Mouse (Mus musculus) testis, adult 10 weeks (tissue): ENCODE data around the gene Sva. TPM values are rescaled to one million over a fixed set of nuclear protein-coding genes. Genes with fewer than 3 reads are reported as not detected.

Experiments
- polyA plus RNA-seq: library from polyadenylated mRNA; stranded (reverse); fragments of 350-450 nt; fragmentation: Illumina TruSeq; extraction: RNeasy Lipid Tissue Mini Kit (QIAGEN cat#74804); gene quantifications from one replicate; pipeline ENCODE4 v1.2.3, GENCODE M21; 2014; ENCODE audit warnings: low read depth, low replicate concordance

Gene Sva
- polyA plus RNA-seq = not detected

DNA sequence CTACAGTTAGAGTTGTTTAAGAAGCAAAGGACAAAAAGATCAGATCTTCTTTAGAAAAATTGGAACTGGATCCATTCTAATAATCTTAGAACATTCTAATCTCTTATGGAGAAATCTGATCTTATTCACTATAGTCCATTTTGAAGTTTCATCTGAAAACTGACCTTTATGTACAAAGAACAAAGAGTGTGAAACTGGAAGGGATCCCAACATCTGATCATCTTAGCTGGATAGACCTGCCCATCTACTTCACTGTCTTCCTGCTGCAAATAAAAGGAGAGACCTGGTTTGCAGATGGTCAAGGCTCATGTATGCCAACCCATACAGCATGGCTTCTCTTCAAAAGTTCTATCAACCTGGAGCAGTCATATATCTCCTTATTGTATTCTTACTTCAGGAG is at the start of gene Sva:
Gene Sva, plus strand, starts transcription at position 301 of the 400 bp plus-strand sequence.

Other genes starting within 250 kb of the Sva start
- gene Pip, start 190.9 kb upstream of the Sva start, polyA plus RNA-seq = not detected
- 2.7 TPM for gene Sval2, start 185.4 kb upstream of the Sva start, polyA plus RNA-seq
- gene Sval1, start 86.8 kb upstream of the Sva start, polyA plus RNA-seq = not detected
- gene Sval3, start 70.3 kb upstream of the Sva start, polyA plus RNA-seq = not detected
- gene Tas2r139, start 102.5 kb downstream of the Sva start, polyA plus RNA-seq = not detected
- not detected for gene Tas2r144, start 176.9 kb downstream of the Sva start, polyA plus RNA-seq
- gene Gstk1, start 207.5 kb downstream of the Sva start, polyA plus RNA-seq = 7.8 TPM
- not detected for gene Tmem139, start 223.6 kb downstream of the Sva start, polyA plus RNA-seq
- 9.7 TPM for gene Casp2, start 226.6 kb downstream of the Sva start, polyA plus RNA-seq
- 0.77 TPM for gene Clcn1, start 248.3 kb downstream of the Sva start, polyA plus RNA-seq